Mouse (Mus musculus) ES-E14 (cell line): ENCODE data around the gene Cep162. TPM values are rescaled to one million over a fixed set of nuclear protein-coding genes. Genes with fewer than 3 reads are reported as not detected.

Source experiments
- DNase-seq: peaks from one replicate; pipeline ENCODE4 v3.0.0-alpha.2; 2013; ENCODE audit warnings: low read depth, low spot score
- H3K27ac ChIP-seq: 2 replicates; pipeline ENCODE4 v1.5.1; 2012; ENCODE audit warnings: low read depth, mild to moderate bottlenecking, low read length, moderate library complexity, mixed read lengths; ENCODE audit not compliant: poor library complexity, insufficient read depth, severe bottlenecking
- H3K36me3 ChIP-seq: 2 replicates; pipeline ENCODE4 v1.6.1; 2012; ENCODE audit warnings: mild to moderate bottlenecking, low read length, moderate library complexity, mixed read lengths; ENCODE audit not compliant: control insufficient read depth, poor library complexity, insufficient read depth, severe bottlenecking
- H3K4me1 ChIP-seq, 2 experiments: fragments of 150-350 bp in 1 of 2; sonication (generic) in 1 of 2; 2 replicates each; pipeline ENCODE4 v1.6.1; 2012; ENCODE audit warnings: low read length in 2 of 2, mild to moderate bottlenecking in 1 of 2, mixed read lengths in 1 of 2; ENCODE audit not compliant: control insufficient read depth in 2 of 2, insufficient read depth in 2 of 2, poor library complexity in 1 of 2
- H3K4me3 ChIP-seq, 2 experiments: fragments of 150-350 bp in 1 of 2; sonication (generic) in 1 of 2; 2 replicates each; pipeline ENCODE4 v1.5.1; 2012; ENCODE audit warnings: low read length in 2 of 2, low read depth in 1 of 2, mild to moderate bottlenecking in 1 of 2, mixed read lengths in 1 of 2; ENCODE audit not compliant: insufficient read depth in 1 of 2, poor library complexity in 1 of 2, severe bottlenecking in 1 of 2
- H3K9ac ChIP-seq: 2 replicates; pipeline ENCODE4 v1.6.1; 2012; ENCODE audit warnings: low read depth, mild to moderate bottlenecking, low read length, mixed read lengths; ENCODE audit not compliant: poor library complexity, insufficient read depth, severe bottlenecking
- H3K9me3 ChIP-seq: fragments of 150-350 bp; sonication (generic); 2 replicates; pipeline ENCODE4 v1.6.1; 2012; ENCODE audit warnings: low read depth, mild to moderate bottlenecking, low read length; ENCODE audit not compliant: control insufficient read depth, insufficient read depth
- CHD2 ChIP-seq: IDR thresholded peaks from 2 replicates; pipeline ENCODE4 v1.6.1; 2014; ENCODE audit warnings: mild to moderate bottlenecking, low read depth, low read length, inconsistent platforms
- HCFC1 ChIP-seq: IDR thresholded peaks from 2 replicates; pipeline ENCODE4 v1.6.1; 2012; ENCODE audit warnings: low read length, inconsistent platforms, borderline replicate concordance; ENCODE audit not compliant: insufficient read depth
- MAFK ChIP-seq: IDR thresholded peaks from 2 replicates; pipeline ENCODE4 v1.6.1; 2014; ENCODE audit warnings: mild to moderate bottlenecking, low read depth, low read length, inconsistent platforms; ENCODE audit not compliant: insufficient read depth
- ZC3H11A ChIP-seq: IDR thresholded peaks from 2 replicates; pipeline ENCODE4 v1.6.1; 2012; ENCODE audit warnings: low read depth, mild to moderate bottlenecking, inconsistent platforms, low read length, borderline replicate concordance
- ZNF384 ChIP-seq: IDR thresholded peaks from 2 replicates; pipeline ENCODE4 v1.6.1; 2012; ENCODE audit warnings: low read depth, low read length, inconsistent platforms
- in situ Hi-C, 2 experiments: fragments of 600-800 bp; cut with MboI; formaldehyde crosslinking; loops; one replicate each; pipeline ENCODE4 v1.15.1; 2025; ENCODE audit warnings: low sequenced_read_pairs in 2 of 2, inconsistent platforms in 1 of 2; ENCODE audit not compliant: unreplicated experiment in 2 of 2
- total RNA-seq: library from RNA; depleted of rRNA; stranded (reverse); fragments of 300-350 nt; gene quantifications from 2 replicates; pipeline ENCODE4 v1.2.3, GENCODE M21; 2012

The Cep162 gene
- total RNA-seq, 1 experiment = 4.8 TPM

GRCm38 (mm10) chr9:87248118-87248517, 7.2 kb downstream of the Cep162 start:
- DNase-seq = no peak
- Histone ChIP-seq H3K36me3 (peaks cover 5% of the 10 kb centered on the region; the same call in 1 of the 2 replicates), H3K4me1 (peaks cover 0 to 2% of the 10 kb centered on the region in 2 experiments; a peak in 1 of 4 replicates), H3K9me3 (no peaks in the 10 kb centered on the region), H3K4me3 (no peak overlapping the region), H3K27ac (no peak overlapping the region), H3K9ac (no peak overlapping the region)
- in situ Hi-C loops = loop anchor here in 1 of 2 experiments (10.0 kb wide), 1 partner anchor 223 kb away; the partner anchor contains the start of gene Cyb5r4
- TF ChIP-seq ZC3H11A (no peak), ZNF384 (no peak), HCFC1 (no peak), MAFK (no peak), CHD2 (no peak)

GRCm38 (mm10) chr9:87247678-87248077, 7.7 kb downstream of the Cep162 start:
- H3K9ac ChIP-seq = no peak overlapping the region
- H3K27ac ChIP-seq = no peak overlapping the region
- in situ Hi-C loops = loop anchor here in 1 of 2 experiments (10.0 kb wide), 1 partner anchor 223 kb away; the partner anchor contains the start of gene Cyb5r4
- no peak overlapping the region for H3K4me3 ChIP-seq
- no peaks in the 10 kb centered on the region for H3K9me3 ChIP-seq
- TF ChIP-seq MAFK = no peak
- TF ChIP-seq ZNF384 = no peak
- no peak for TF ChIP-seq HCFC1
- no peak for TF ChIP-seq CHD2
- no peak for TF ChIP-seq ZC3H11A
- H3K36me3 ChIP-seq = peaks cover 5% of the 10 kb centered on the region; the same call in 1 of the 2 replicates
- no peak for DNase-seq
- H3K4me1 ChIP-seq = peaks cover 0 to 2% of the 10 kb centered on the region in 2 experiments; a peak in 1 of 4 replicates

GRCm38 (mm10) chr9:87213204-87213603, 42.1 kb downstream of the Cep162 start:
- in situ Hi-C loops = no loop called here
- TF ChIP-seq ZNF384 (no peak), ZC3H11A (no peak), CHD2 (no peak), HCFC1 (no peak)
- peaks cover 5% of the 10 kb centered on the region for H3K36me3 ChIP-seq
- no peak overlapping the region for H3K27ac ChIP-seq
- no peak overlapping the region for H3K4me3 ChIP-seq
- DNase-seq = no peak
- H3K9me3 ChIP-seq = no peaks in the 10 kb centered on the region
- H3K9ac ChIP-seq = no peak overlapping the region
- H3K4me1 ChIP-seq = no peaks in the 10 kb centered on the region

GRCm38 (mm10) chr9:87210830-87211339, 44.5 kb downstream of the Cep162 start:
- no peak overlapping the region for H3K27ac ChIP-seq
- in situ Hi-C loops = no loop called here
- H3K4me3 ChIP-seq = no peak overlapping the region
- TF ChIP-seq CHD2 (no peak), HCFC1 (no peak), ZNF384 (no peak), MAFK (no peak), ZC3H11A (no peak)
- no peaks in the 10 kb centered on the region for H3K9me3 ChIP-seq
- H3K9ac ChIP-seq = no peak overlapping the region
- no peak for DNase-seq
- no peaks in the 10 kb centered on the region for H3K4me1 ChIP-seq
- peaks cover 5% of the 10 kb centered on the region for H3K36me3 ChIP-seq
